Mouse (Mus musculus): ENCODE results near the gene Zfp266. TPM values are rescaled to one million over a fixed set of nuclear protein-coding genes. Genes with fewer than 3 reads are reported as not detected.
A peak's percentile ranks its signal among the peaks of the same experiment; 100 is the strongest.
"Not testable (repeated sequence)": the region's sequence is repeated elsewhere in the genome, so short reads cannot be mapped to it uniquely, and the experiment has no call there.

Zfp266 gene
- 93.9 and 99.2 TPM in 2 replicates for polyA plus RNA-seq (2015; fragmentation: Nextera tagmentation; extraction: Ambion mirVana)

GRCm38 (mm10) chr9:20521306-20521957, at the start of gene Zfp266:
Gene Zfp266, minus strand, starts transcription at chr9:20521417.
- Histone ChIP-seq H3K4me3 (peak within 1 kb of the TSS; percentile 94), H3K9me3 (no peaks in the 10 kb centered on the region), H3K4me1 (replicated peaks) (peaks cover 32% of the 10 kb centered on the region), H3K36me3 (peaks cover 3% of the 10 kb centered on the region), H3K27me3 (no peaks in the 10 kb centered on the region), H3K27ac (replicated peaks) (peak within 1 kb of the TSS; percentile 99), H3K4me2 (peak within 1 kb of the TSS; percentile 95), H3K9ac (peak within 1 kb of the TSS; percentile 98)
- ATAC-seq (ENCODE audit: low FRiP score, low read depth) = peak; percentile 95
- WGBS = under 1% methylated on average over 46 of the region's 46 CpGs

GRCm38 (mm10) chr9:20565326-20566030, 44.3 kb upstream of the Zfp266 start:
- not testable (repeated sequence) for H3K27me3 ChIP-seq; H3K4me3 ChIP-seq; ATAC-seq (ENCODE audit: low FRiP score, low read depth); H3K9ac ChIP-seq; H3K4me2 ChIP-seq; H3K9me3 ChIP-seq; H3K4me1 ChIP-seq (replicated peaks); H3K36me3 ChIP-seq; H3K27ac ChIP-seq (replicated peaks)
- 78% methylated on average over 3 of the region's 3 CpGs for WGBS

GRCm38 (mm10) chr9:20562177-20562576, 41.0 kb upstream of the Zfp266 start:
- no peaks in the 10 kb centered on the region for H3K4me1 ChIP-seq (replicated peaks)
- H3K27ac ChIP-seq (replicated peaks) = no peak overlapping the region
- no peaks in the 10 kb centered on the region for H3K36me3 ChIP-seq
- no peak overlapping the region for H3K9ac ChIP-seq
- no peaks in the 10 kb centered on the region for H3K27me3 ChIP-seq
- WGBS = 85% methylated on average over 5 of the region's 5 CpGs
- no peaks in the 10 kb centered on the region for H3K9me3 ChIP-seq
- H3K4me3 ChIP-seq = no peak overlapping the region
- ATAC-seq (ENCODE audit: low FRiP score, low read depth) = no peak
- no peak overlapping the region for H3K4me2 ChIP-seq

GRCm38 (mm10) chr9:20552698-20553097, 31.5 kb upstream of the Zfp266 start:
- 88% methylated on average over 1 of the region's 1 CpGs for WGBS
- Histone ChIP-seq H3K4me1 (replicated peaks) (no peaks in the 10 kb centered on the region), H3K4me2 (no peak overlapping the region), H3K27me3 (peaks cover 7% of the 10 kb centered on the region; the same call in 1 of the 2 replicates), H3K27ac (replicated peaks) (no peak overlapping the region), H3K36me3 (no peaks in the 10 kb centered on the region), H3K9me3 (no peaks in the 10 kb centered on the region), H3K9ac (no peak overlapping the region), H3K4me3 (no peak overlapping the region)
- no peak for ATAC-seq (ENCODE audit: low FRiP score, low read depth)

GRCm38 (mm10) chr9:20551781-20552275, 30.6 kb upstream of the Zfp266 start:
- no peak for ATAC-seq (ENCODE audit: low FRiP score, low read depth)
- Histone ChIP-seq H3K27me3 (peaks cover 9% of the 10 kb centered on the region; the same call in 1 of the 2 replicates), H3K36me3 (no peaks in the 10 kb centered on the region), H3K4me1 (replicated peaks) (no peaks in the 10 kb centered on the region), H3K4me3 (no peak overlapping the region), H3K9ac (no peak overlapping the region), H3K27ac (replicated peaks) (no peak overlapping the region), H3K4me2 (no peak overlapping the region), H3K9me3 (no peaks in the 10 kb centered on the region)
- WGBS = 61% methylated on average over 5 of the region's 5 CpGs

- Histone ChIP-seq H3K27ac (replicated peaks) (peak overlapping the region; percentile 88), H3K4me1 (replicated peaks) (peaks cover 14% of the 10 kb centered on the region; the same call in 1 of the 2 replicates), H3K4me3 (peak overlapping the region; percentile 44), H3K36me3 (no peaks in the 10 kb centered on the region), H3K9me3 (no peaks in the 10 kb centered on the region), H3K27me3 (0 out of 2 replicates have a peak, but pooled peaks cover 3% of the 10 kb centered on the region), H3K9ac (peak overlapping the region; percentile 46), H3K4me2 (peak overlapping the region; percentile 81)
- no peak for ATAC-seq (ENCODE audit: low FRiP score, low read depth)
- WGBS = 23% methylated on average over 8 of the region's 8 CpGs
These were observed 23.9 kb upstream of the Zfp266 start for GRCm38 (mm10) chr9:20545151-20545550.

GRCm38 (mm10) chr9:20544070-20544821, 23.0 kb upstream of the Zfp266 start:
- Histone ChIP-seq H3K27ac (replicated peaks) (peak overlapping the region; percentile 88), H3K4me2 (peak overlapping the region; percentile 81), H3K4me3 (peak overlapping the region; percentile 44), H3K27me3 (0 out of 2 replicates have a peak, but pooled peaks cover 3% of the 10 kb centered on the region), H3K9me3 (no peaks in the 10 kb centered on the region), H3K36me3 (no peaks in the 10 kb centered on the region), H3K9ac (peak overlapping the region; percentile 46), H3K4me1 (replicated peaks) (peaks cover 14% of the 10 kb centered on the region; the same call in 1 of the 2 replicates)
- ATAC-seq (ENCODE audit: low FRiP score, low read depth) = peak; percentile 96
- 2% methylated on average over 43 of the region's 43 CpGs for WGBS

GRCm38 (mm10) chr9:20543496-20543895, 22.3 kb upstream of the Zfp266 start:
- no peak for ATAC-seq (ENCODE audit: low FRiP score, low read depth)
- Histone ChIP-seq H3K9ac (no peak overlapping the region), H3K4me3 (no peak overlapping the region; the same call in 1 of the 2 replicates)

GRCm38 (mm10) chr9:20536598-20536997, 15.4 kb upstream of the Zfp266 start:
- 0 out of 2 replicates have a peak, but pooled peaks cover 10% of the 10 kb centered on the region for H3K27me3 ChIP-seq
- H3K4me1 ChIP-seq (replicated peaks) = no peaks in the 10 kb centered on the region
- no peak overlapping the region for H3K4me2 ChIP-seq
- no peak for ATAC-seq (ENCODE audit: low FRiP score, low read depth)
- H3K36me3 ChIP-seq = no peaks in the 10 kb centered on the region
- H3K4me3 ChIP-seq = no peak overlapping the region
- no peak overlapping the region for H3K27ac ChIP-seq (replicated peaks)
- WGBS = 83% methylated on average over 2 of the region's 2 CpGs
- no peaks in the 10 kb centered on the region for H3K9me3 ChIP-seq
- no peak overlapping the region for H3K9ac ChIP-seq

More at GRCm38 (mm10) chr9:20543496-20543895, 22.3 kb upstream of the Zfp266 start:
- no peaks in the 10 kb centered on the region for H3K36me3 ChIP-seq
- peaks cover 14% of the 10 kb centered on the region; the same call in 1 of the 2 replicates for H3K4me1 ChIP-seq (replicated peaks)
- peak overlapping the region; percentile 88 for H3K27ac ChIP-seq (replicated peaks)
- 0 out of 2 replicates have a peak, but pooled peaks cover 3% of the 10 kb centered on the region for H3K27me3 ChIP-seq
- 31% methylated on average over 6 of the region's 6 CpGs for WGBS
- peak overlapping the region; percentile 81; the same call in 1 of the 2 replicates for H3K4me2 ChIP-seq
- no peaks in the 10 kb centered on the region for H3K9me3 ChIP-seq

- Histone ChIP-seq H3K27me3 (0 out of 2 replicates have a peak, but pooled peaks cover 10% of the 10 kb centered on the region), H3K36me3 (no peaks in the 10 kb centered on the region), H3K4me3 (no peak overlapping the region), H3K9me3 (no peaks in the 10 kb centered on the region), H3K9ac (no peak overlapping the region), H3K4me1 (replicated peaks) (no peaks in the 10 kb centered on the region), H3K27ac (replicated peaks) (no peak overlapping the region), H3K4me2 (no peak overlapping the region)
- 82% methylated on average over 8 of the region's 8 CpGs for WGBS
- ATAC-seq (ENCODE audit: low FRiP score, low read depth) = no peak
These were observed 13.2 kb upstream of the Zfp266 start for GRCm38 (mm10) chr9:20534326-20534926.

GRCm38 (mm10) chr9:20520531-20521210, 546 bp downstream of the Zfp266 start:
- Histone ChIP-seq H3K4me1 (replicated peaks) (peaks cover 32% of the 10 kb centered on the region), H3K4me3 (peak overlapping the region; percentile 94), H3K4me2 (peak overlapping the region; percentile 95), H3K27me3 (no peaks in the 10 kb centered on the region), H3K27ac (replicated peaks) (peak overlapping the region; percentile 99), H3K9me3 (no peaks in the 10 kb centered on the region), H3K9ac (peak overlapping the region; percentile 98), H3K36me3 (peaks cover 10% of the 10 kb centered on the region)
- no peak for ATAC-seq (ENCODE audit: low FRiP score, low read depth)
- WGBS = under 1% methylated on average over 17 of the region's 17 CpGs
